Mouse (Mus musculus) bone marrow, adult 2 months (tissue): ENCODE measurements at regions not wholly inside any gene's neighbourhood (a gene's known extent, or its start where the extent isn't known, plus 50 kb on each side); places are given as distances from the start of the nearest gene placed in this dataset.

Experiments used
- H3K27ac ChIP-seq: fragments of 200-500 bp; 2 replicates; pipeline ENCODE4 v1.5.1; 2012; ENCODE audit warnings: low read depth, mild to moderate bottlenecking, control low read depth, inconsistent platforms, low read length; ENCODE audit not compliant: control insufficient read depth, poor library complexity, insufficient read depth
- H3K4me1 ChIP-seq: fragments of 200-500 bp; 2 replicates; pipeline ENCODE4 v1.6.1; 2011; ENCODE audit warnings: low read length; ENCODE audit not compliant: control insufficient read depth, insufficient read depth
- H3K4me3 ChIP-seq: fragments of 200-500 bp; replicated peaks from 2 replicates; pipeline ENCODE3; 2011; ENCODE audit warnings: mild to moderate bottlenecking, low read depth, low read length, control low read depth; ENCODE audit not compliant: control insufficient read depth
- CTCF ChIP-seq: fragments of 200-500 bp; IDR thresholded peaks from 2 replicates; pipeline ENCODE4 v1.5.1; 2011; ENCODE audit warnings: low read length, control low read depth; ENCODE audit not compliant: control insufficient read depth, insufficient read depth
- POLR2A ChIP-seq: fragments of 200-500 bp; IDR thresholded peaks from 2 replicates; pipeline ENCODE4 v1.6.1; 2011; ENCODE audit warnings: low read depth, mild to moderate bottlenecking, control low read depth, low read length, borderline replicate concordance; ENCODE audit not compliant: control insufficient read depth
- WGBS: fragments of 180-500 bp; shearing (Covaris S2); methylation state at CpG from one replicate; pipeline ENCODE4 v1.1.7; 2018; 5-methylcytosine and 5-hydroxymethylcytosine counted together

DNA sequence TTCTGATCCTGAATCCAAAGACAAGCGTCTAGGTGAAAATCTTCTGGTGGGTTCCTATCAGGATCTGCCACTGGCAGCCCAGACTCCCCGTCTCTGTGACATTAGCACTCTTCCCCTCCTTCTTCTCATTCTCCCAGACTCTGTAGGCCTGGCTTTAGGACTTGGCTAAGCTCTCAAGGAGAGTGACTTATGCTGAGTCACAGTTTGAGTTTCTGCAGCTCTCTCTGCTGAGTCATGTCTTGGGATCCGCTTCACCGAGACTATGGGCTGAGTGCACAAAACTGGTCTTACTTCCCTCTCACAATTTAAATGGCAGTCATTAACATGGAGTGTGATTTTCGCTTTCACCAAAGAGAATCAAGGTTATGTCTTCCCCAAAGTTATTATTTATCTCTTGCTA is 85.2 kb upstream of the Oxgr1 start:
- TF ChIP-seq CTCF (no peak), POLR2A (no peak)
- WGBS, result 47% methylated on average over 5 of the region's 5 CpGs
- Histone ChIP-seq H3K4me1 (no peaks in the 10 kb centered on the region), H3K4me3 (no peak overlapping the region), H3K27ac (no peak overlapping the region)

DNA sequence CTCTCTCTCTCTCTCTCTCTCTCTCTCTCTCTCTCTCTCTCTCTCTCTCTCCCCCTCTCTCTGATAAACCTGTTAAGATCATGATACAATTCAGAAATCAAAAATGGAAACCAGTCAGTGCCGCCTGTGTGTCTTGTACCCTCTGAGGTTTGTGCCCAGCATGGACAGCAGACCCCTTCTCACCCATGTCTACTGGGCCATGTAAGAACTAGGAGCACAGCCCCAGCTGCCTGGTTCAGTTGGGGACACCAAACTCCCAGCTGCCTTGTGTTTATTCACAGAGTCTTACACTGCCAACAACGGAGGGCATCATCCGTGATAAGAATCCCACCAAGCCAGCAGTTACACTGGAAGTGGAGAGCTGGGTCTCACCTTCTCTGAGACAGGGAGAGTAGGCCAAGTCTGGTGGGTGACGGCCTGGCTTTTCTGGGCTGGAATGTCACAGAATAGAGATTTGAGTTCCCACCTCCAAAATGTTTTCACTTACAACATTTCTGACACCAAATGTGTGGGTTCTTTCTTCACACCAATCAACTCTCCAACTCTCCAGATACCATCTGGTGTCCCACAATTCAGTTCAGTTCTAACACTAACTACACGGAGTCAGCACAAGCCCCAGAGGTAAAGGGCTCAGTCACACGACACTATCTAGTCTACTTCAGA is 92.2 kb upstream of the Oxgr1 start:
- no peak overlapping the region for H3K27ac ChIP-seq
- 77% methylated on average over 6 of the region's 6 CpGs for WGBS
- H3K4me1 ChIP-seq, result no peaks in the 10 kb centered on the region; the same call in 1 of the 2 replicates
- H3K4me3 ChIP-seq, result no peak overlapping the region
- TF ChIP-seq POLR2A (no peak), CTCF (no peak)

DNA sequence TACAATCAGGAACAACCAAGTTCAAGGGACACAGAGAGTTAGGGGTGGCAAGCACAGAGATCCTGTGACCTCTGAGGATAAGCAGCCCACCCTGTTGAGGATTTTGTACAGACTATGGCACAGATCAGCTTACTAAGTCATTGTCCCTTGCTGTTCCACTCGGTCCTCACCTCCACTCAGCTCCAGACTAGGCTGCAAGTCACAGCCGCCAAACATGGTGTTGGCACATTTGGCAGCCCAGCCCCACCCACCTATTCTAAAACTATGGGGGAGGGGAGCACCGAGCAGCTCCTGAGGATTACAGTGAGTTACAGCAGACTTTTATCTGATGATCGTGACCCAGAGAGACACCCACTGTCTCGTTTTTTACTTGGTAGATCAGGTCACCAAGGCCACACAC is 93.0 kb upstream of the Oxgr1 start:
- H3K4me3 ChIP-seq, result no peak overlapping the region
- H3K4me1 ChIP-seq, result no peaks in the 10 kb centered on the region; the same call in 1 of the 2 replicates
- H3K27ac ChIP-seq, result no peak overlapping the region
- 69% methylated on average over 5 of the region's 5 CpGs for WGBS
- no peak for TF ChIP-seq CTCF
- TF ChIP-seq POLR2A, result no peak

DNA sequence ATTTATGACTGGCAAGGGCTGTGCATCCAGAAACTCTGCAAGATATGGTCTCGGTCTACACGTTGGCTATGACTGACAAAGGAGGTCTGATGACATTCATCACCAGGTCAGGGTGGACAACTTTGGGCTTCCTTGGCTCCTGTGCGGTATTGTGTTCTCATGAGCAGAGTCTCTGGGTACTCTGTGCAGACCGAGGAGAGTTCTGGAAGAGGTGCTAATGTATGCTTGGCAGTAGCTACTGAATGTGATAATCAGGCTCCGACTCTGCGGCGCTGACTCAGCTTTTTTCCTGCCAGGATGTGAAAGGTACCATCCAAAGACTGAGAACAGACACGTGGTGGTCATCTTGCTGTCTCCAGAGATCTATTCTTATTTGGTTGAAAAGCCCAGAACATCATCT is 94.5 kb upstream of the Oxgr1 start:
- Histone ChIP-seq H3K4me3 (no peak overlapping the region), H3K27ac (no peak overlapping the region), H3K4me1 (no peaks in the 10 kb centered on the region; the same call in 1 of the 2 replicates)
- TF ChIP-seq CTCF, result no peak
- TF ChIP-seq POLR2A, result no peak
- 80% methylated on average over 8 of the region's 8 CpGs for WGBS

DNA sequence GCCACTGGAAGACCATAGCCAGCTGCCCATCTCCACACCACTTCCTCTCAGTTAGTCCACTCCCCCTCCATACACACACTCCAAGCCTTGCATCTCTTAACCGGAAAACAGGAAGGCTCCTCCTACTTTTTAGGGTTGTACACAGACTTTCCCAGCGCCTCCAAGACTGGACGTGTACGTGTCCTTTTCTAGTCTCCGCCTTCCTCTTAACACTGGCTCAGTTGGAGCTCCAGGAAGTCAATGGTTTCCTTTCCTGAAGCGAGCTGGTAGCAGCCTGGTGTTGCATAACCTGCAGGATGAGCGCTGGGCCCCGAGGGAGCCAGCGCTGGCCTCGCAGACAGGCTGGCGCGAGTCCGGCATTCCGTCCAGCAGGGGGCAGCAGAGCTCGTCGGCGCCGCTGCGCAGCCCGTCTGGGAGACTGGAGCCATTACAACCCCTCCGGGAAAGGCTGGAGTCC is 95.5 kb upstream of the Oxgr1 start:
- WGBS, result under 1% methylated on average over 21 of the region's 21 CpGs
- peak overlapping the region; percentile 40 for H3K4me3 ChIP-seq
- no peak overlapping the region for H3K27ac ChIP-seq
- H3K4me1 ChIP-seq, result no peaks in the 10 kb centered on the region; the same call in 1 of the 2 replicates
- no peak for TF ChIP-seq POLR2A
- TF ChIP-seq CTCF, result peak; percentile 91

DNA sequence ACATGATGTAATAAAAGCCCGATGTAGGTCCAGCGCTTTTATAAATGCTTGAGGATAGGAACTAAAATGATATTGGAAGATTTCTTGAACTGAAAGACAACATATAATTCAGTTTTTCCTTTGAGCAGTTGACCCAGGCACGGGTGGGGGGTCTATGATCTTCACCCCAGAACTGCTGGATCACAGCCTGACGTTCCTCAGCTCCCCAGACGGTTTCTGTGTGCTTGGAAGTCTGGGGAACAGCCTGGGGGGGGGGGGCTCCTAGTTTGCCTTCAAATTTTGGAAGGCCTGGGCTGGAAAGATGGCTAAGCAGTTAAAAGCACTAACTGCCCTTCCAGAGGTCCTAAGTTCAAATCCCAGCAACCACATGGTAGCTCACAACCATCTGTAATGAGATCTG is 96.3 kb upstream of the Oxgr1 start:
- Histone ChIP-seq H3K4me3 (no peak overlapping the region), H3K4me1 (no peaks in the 10 kb centered on the region; the same call in 1 of the 2 replicates), H3K27ac (no peak overlapping the region)
- TF ChIP-seq POLR2A, result no peak
- TF ChIP-seq CTCF, result no peak
- WGBS, result 61% methylated on average over 5 of the region's 5 CpGs

DNA sequence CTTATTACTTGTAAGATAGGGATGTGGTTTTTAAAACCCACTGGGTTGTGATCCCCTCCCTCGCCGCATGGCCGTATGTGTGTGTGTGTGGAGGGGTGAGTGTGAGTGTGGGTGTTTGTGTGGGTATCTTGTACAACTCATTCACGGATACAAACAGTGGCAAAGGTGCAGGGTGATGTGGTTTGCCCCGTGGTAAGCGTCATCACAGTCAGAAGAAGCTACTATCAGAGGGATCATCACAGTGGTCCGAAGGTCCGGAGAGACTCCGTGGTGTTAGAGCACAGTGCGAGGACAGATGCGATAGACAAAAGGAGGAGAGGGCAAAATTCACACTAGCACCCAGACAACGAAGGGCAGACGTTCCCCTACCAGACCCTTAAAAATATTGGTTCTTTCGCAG is 97.0 kb upstream of the Oxgr1 start:
- no peak for TF ChIP-seq POLR2A
- TF ChIP-seq CTCF, result no peak
- Histone ChIP-seq H3K27ac (no peak overlapping the region), H3K4me3 (no peak overlapping the region), H3K4me1 (no peaks in the 10 kb centered on the region; the same call in 1 of the 2 replicates)
- 86% methylated on average over 14 of the region's 14 CpGs for WGBS

DNA sequence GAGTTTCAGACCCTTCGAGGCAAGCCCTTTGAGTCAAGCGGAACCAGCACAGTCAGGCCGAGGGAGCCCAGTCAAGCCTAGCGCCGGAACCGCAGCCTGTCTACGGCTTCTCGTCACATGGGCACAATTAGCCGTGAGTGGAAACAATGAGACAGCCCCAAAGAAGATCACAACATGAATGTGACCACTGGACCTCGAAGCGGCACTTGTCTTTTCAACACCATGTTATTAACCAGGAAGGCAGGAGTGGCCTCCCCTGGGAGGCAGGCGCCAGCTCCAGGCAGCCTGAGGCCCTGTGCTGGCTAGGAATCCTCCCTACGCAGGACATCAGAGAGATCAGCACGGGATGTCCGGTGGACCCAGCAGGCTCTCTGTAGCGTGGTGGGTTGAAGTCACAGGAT is 97.4 kb upstream of the Oxgr1 start:
- no peaks in the 10 kb centered on the region; the same call in 1 of the 2 replicates for H3K4me1 ChIP-seq
- WGBS, result 89% methylated on average over 16 of the region's 16 CpGs
- H3K4me3 ChIP-seq, result no peak overlapping the region
- no peak overlapping the region for H3K27ac ChIP-seq
- TF ChIP-seq CTCF, result no peak
- TF ChIP-seq POLR2A, result no peak
